In the genomic region with DNA sequence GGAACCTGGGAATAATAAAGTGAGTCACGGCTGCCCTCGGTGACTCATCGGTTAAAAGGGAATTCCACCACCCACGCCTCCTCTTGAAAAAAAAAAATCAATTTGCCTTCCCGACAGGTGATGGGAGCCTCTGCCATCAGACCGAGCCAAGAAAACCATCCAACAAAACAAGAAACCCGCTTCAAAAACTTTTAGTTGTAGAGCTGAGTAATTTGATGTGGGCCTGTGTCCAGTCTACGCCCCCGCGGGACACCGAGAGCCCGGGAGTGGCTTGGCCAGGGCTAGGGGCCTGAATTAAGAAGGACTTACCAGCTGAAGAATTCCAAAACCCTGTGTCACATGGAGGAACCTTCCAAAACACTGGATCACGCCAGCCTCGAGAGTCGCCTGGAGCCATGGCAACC, we compare ENCODE assay signal across 10 mouse cellular contexts.
DNase-seq lines count a peak whose midpoint lies in the region; ATAC-seq and TF ChIP-seq lines count a peak whose summit lies in the region.
"Had no signal": no experiment of that assay in that cellular context is flagged by ENCODE, and none has a peak within 500 bp of the region (broad histone marks: within the 10 kb centered on the region; RNA-seq: fewer than 3 reads in every experiment).

No protein-coding gene starts in this region.

- ATAC-seq in hindbrain, postnatal 0 days = no peak
- no peak for ATAC-seq in hindbrain, embryonic 13.5 days (ENCODE audit: low FRiP score)
- no peak for ATAC-seq in liver, embryonic 12.5 days

- H3K4me1 ChIP-seq in hindbrain, postnatal 0 days (ENCODE audit: insufficient read depth, low read length) = no peaks in the 10 kb centered on the region
- H3K4me1 ChIP-seq in hindbrain, embryonic 13.5 days (replicated peaks) = peaks cover 6% of the 10 kb centered on the region
- 0 out of 2 replicates have a peak, but pooled peaks cover 3% of the 10 kb centered on the region for H3K4me1 ChIP-seq in liver, embryonic 12.5 days

- H3K4me2 ChIP-seq in hindbrain, postnatal 0 days (ENCODE audit: low read depth, low read length) = no peak overlapping the region
- no peak overlapping the region for H3K4me2 ChIP-seq in hindbrain, embryonic 13.5 days
- no peak overlapping the region for H3K4me2 ChIP-seq in liver, embryonic 12.5 days

- no peak overlapping the region for H3K9ac ChIP-seq in hindbrain, postnatal 0 days (replicated peaks; ENCODE audit: low read length)
- H3K9ac ChIP-seq in hindbrain, embryonic 13.5 days = no peak overlapping the region
- no peak overlapping the region for H3K9ac ChIP-seq in liver, embryonic 12.5 days

- H3K9me3 ChIP-seq in hindbrain, postnatal 0 days (ENCODE audit: low read length) = no peaks in the 10 kb centered on the region
- H3K9me3 ChIP-seq in hindbrain, embryonic 13.5 days = no peaks in the 10 kb centered on the region
- no peaks in the 10 kb centered on the region for H3K9me3 ChIP-seq in liver, embryonic 12.5 days (replicated peaks)

- H3K36me3 ChIP-seq in hindbrain, postnatal 0 days (ENCODE audit: insufficient read depth, low read length) = no peaks in the 10 kb centered on the region
- H3K36me3 ChIP-seq in hindbrain, embryonic 13.5 days = no peaks in the 10 kb centered on the region
- H3K36me3 ChIP-seq in liver, embryonic 12.5 days = no peaks in the 10 kb centered on the region
- H3K36me3 ChIP-seq: G1E had no signal

- no peaks in the 10 kb centered on the region for H3K27me3 ChIP-seq in hindbrain, postnatal 0 days (ENCODE audit: insufficient read depth, low read length)
- no peaks in the 10 kb centered on the region for H3K27me3 ChIP-seq in hindbrain, embryonic 13.5 days
- peaks cover 9% of the 10 kb centered on the region for H3K27me3 ChIP-seq in liver, embryonic 12.5 days (replicated peaks)

- no peak for TF ChIP-seq CTCF in hindbrain, postnatal 0 days (IDR thresholded peaks at IDR 0.05; ENCODE audit: low read depth)

- WGBS in hindbrain, postnatal 0 days = 52% methylated on average over 15 of the region's 15 CpGs
- WGBS in hindbrain, embryonic 13.5 days = 76% methylated on average over 15 of the region's 15 CpGs
- WGBS in liver, embryonic 12.5 days (ENCODE audit: insufficient replicate concordance) = 76% methylated on average over 15 of the region's 15 CpGs

- H3K4me3 ChIP-seq in hindbrain, postnatal 0 days (ENCODE audit: low read length) = no peak overlapping the region
- no peak overlapping the region for H3K4me3 ChIP-seq in hindbrain, embryonic 13.5 days
- no peak overlapping the region for H3K4me3 ChIP-seq in liver, embryonic 12.5 days

- H3K27ac ChIP-seq in hindbrain, postnatal 0 days = no peak overlapping the region
- no peak overlapping the region for H3K27ac ChIP-seq in hindbrain, embryonic 13.5 days
- no peak overlapping the region for H3K27ac ChIP-seq in liver, embryonic 12.5 days

- peak; percentile 32 for DNase-seq in hindbrain, postnatal 0 days (ENCODE audit: low spot score)
- peak; percentile 95 for DNase-seq in NIH3T3 (ENCODE audit: low read depth)
- peak; percentile 85 for DNase-seq in gastrocnemius, adult 18-20 months (ENCODE audit: low spot score)
- DNase-seq in lung, postnatal 14 days = peak; percentile 41
- DNase-seq in layer of hippocampus, postnatal 36 days = no peak
- no peak for DNase-seq in embryo, embryonic 10 days (ENCODE audit: low spot score)
- DNase-seq: kidney, adult 9 months had no signal

Comparison
In these comparisons a context has a peak if more than half of its experiments do, and no peak if none do; other contexts are left out.
1. DNase-seq: peak in hindbrain, postnatal 0 days (single experiment), NIH3T3 (single experiment), gastrocnemius, adult 18-20 months (single experiment) and lung, postnatal 14 days (single experiment); none in layer of hippocampus, postnatal 36 days (0 of 2) and embryo, embryonic 10 days (single experiment).